Mouse (Mus musculus): ENCODE measurements at regions not wholly inside any gene's neighbourhood (a gene's known extent, or its start where the extent isn't known, plus 50 kb on each side); places are given as distances from the start of the nearest gene placed in this dataset.
A peak's percentile ranks its signal among the peaks of the same experiment; 100 is the strongest.

DNA sequence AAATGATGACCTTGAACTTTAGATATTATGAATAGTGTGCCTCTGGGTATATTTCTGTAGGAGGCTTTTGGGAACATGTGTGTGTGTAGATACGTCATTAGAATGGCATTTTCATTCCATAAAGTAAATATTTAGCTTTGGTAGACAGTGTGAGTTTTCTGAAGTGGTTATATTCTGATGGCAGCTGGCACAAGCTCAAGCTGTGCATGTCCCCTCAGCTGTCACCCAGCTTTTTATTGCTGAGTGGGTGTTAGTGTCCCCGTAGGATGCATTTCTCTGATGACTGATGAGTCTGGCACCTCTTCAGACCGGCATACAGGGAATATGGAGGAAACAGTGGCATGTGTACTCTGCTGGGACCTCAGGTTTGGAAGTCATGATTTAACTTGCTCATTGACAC is 96.7 kb downstream of the Bod1 start:
- 79% methylated on average over 3 of the region's 3 CpGs for WGBS
- Histone ChIP-seq H3K27me3 (ENCODE audit: control insufficient read depth, insufficient read depth, low read length) (no peaks in the 10 kb centered on the region), H3K9ac (replicated peaks; ENCODE audit: low read length) (no peak overlapping the region), H3K9me3 (replicated peaks; ENCODE audit: control insufficient read depth, low read length) (no peaks in the 10 kb centered on the region), H3K4me2 (ENCODE audit: low read depth, low read length) (no peak overlapping the region), H3K36me3 (replicated peaks; ENCODE audit: control insufficient read depth, insufficient read depth, low read depth, low read length) (no peaks in the 10 kb centered on the region), H3K27ac (replicated peaks; ENCODE audit: low read depth, low read length) (no peak overlapping the region), H3K4me1 (ENCODE audit: control insufficient read depth, insufficient read depth, low read length) (no peaks in the 10 kb centered on the region), H3K4me3 (ENCODE audit: low read depth, low read length) (no peak overlapping the region)
- DNase-seq (ENCODE audit: low spot score) = no peak
- ATAC-seq (replicated peaks; ENCODE audit: insufficient number of reproducible peaks, low FRiP score, low TSS enrichment, low read depth) = no peak

DNA sequence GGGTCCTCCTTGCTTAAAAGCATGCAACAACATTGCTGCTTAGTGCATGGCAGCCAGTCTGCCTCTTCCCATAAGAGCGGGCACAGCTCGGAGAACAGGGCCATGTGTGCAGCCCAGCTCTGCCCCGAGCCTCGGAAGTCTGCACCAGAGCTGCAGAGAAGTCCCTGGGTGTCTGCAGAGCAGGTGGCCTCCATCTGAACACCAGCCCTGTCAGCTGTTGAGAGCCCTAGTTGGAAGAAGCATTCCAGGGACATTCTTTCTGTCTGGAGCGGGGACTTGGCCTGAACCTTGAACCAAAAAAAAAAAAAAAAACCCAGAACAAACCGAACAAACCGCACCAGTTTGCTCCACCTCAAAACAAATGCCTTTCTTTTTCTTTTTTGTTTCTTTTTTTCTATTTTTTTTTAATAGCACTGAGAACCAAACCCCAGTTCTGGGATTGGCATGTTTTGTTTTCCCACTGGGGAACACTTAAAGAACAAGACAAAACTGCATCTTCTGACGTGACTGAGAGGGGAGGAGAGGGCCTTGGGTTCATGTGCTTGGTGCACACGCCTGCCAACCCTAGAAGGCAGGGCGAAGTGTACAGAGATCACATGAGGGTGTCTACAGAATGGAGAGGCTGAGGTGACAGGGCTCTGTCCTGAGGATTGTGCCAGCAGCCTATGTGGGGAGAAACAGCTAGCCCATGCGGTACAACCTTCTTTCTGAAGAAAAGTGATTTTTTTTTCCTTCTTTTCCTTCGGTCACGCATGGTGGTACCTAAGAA is 106.8 kb downstream of the Bod1 start:
- ATAC-seq (replicated peaks; ENCODE audit: insufficient number of reproducible peaks, low FRiP score, low TSS enrichment, low read depth) (no peak), DNase-seq (ENCODE audit: low spot score) (no peak)
- Histone ChIP-seq H3K36me3 (replicated peaks; ENCODE audit: control insufficient read depth, insufficient read depth, low read depth, low read length) (no peaks in the 10 kb centered on the region), H3K4me3 (ENCODE audit: low read depth, low read length) (no peak overlapping the region), H3K4me1 (ENCODE audit: control insufficient read depth, insufficient read depth, low read length) (no peaks in the 10 kb centered on the region; the same call in 1 of the 2 replicates), H3K27me3 (ENCODE audit: control insufficient read depth, insufficient read depth, low read length) (no peaks in the 10 kb centered on the region), H3K27ac (replicated peaks; ENCODE audit: low read depth, low read length) (no peak overlapping the region), H3K4me2 (ENCODE audit: low read depth, low read length) (no peak overlapping the region), H3K9me3 (replicated peaks; ENCODE audit: control insufficient read depth, low read length) (no peaks in the 10 kb centered on the region), H3K9ac (replicated peaks; ENCODE audit: low read length) (no peak overlapping the region)
- 83% methylated on average over 13 of the region's 13 CpGs for WGBS

DNA sequence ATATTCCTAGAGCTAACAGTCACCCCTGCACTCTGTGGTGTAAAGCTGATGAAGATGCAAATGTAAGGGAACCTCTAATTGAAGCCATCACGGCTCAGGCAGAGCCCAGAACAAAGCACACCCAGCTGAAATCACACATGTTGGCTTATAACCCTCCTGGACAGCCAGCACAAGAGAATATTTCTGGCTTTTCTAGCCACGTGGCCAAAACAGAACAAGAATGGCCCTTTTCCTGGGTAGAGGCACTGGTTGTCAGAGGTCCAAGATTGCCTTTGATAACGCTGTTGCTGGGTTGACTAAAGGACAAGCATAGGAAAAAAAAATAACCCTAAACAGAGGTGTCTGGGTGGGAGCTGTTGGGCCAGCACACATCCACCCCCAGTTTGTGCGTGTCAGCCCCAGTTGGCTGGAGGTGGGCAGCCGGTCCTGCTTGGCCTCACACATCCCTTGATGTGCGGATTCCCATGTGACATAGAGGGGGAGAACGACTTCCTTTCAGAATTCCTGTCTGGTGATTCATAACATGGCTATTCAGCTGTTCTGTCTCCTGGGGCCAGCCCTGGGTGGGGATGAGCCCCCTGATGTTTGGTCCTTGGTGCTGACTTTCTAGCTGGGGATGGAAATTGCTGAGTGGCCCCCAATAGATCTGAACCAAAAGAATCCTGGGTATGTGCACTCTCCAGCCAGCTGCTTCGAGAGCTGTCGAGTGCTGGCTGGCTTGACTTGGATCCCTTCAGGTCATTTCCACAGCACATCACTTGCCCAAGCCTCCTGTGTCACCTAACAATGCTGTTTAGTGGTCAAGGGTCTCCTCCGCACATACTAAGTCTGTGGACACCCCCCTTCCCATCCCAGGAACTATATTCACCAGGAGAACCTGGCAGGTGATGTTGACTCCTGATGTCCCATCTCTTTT is 107.6 kb downstream of the Bod1 start:
- H3K36me3 ChIP-seq (replicated peaks; ENCODE audit: control insufficient read depth, insufficient read depth, low read depth, low read length) = no peaks in the 10 kb centered on the region
- no peak for ATAC-seq (replicated peaks; ENCODE audit: insufficient number of reproducible peaks, low FRiP score, low TSS enrichment, low read depth)
- WGBS = 67% methylated on average over 10 of the region's 10 CpGs
- H3K27me3 ChIP-seq (ENCODE audit: control insufficient read depth, insufficient read depth, low read length) = no peaks in the 10 kb centered on the region
- H3K4me2 ChIP-seq (ENCODE audit: low read depth, low read length) = no peak overlapping the region
- no peaks in the 10 kb centered on the region for H3K9me3 ChIP-seq (replicated peaks; ENCODE audit: control insufficient read depth, low read length)
- no peaks in the 10 kb centered on the region; the same call in 1 of the 2 replicates for H3K4me1 ChIP-seq (ENCODE audit: control insufficient read depth, insufficient read depth, low read length)
- no peak overlapping the region for H3K27ac ChIP-seq (replicated peaks; ENCODE audit: low read depth, low read length)
- no peak overlapping the region for H3K9ac ChIP-seq (replicated peaks; ENCODE audit: low read length)
- H3K4me3 ChIP-seq (ENCODE audit: low read depth, low read length) = no peak overlapping the region
- no peak for DNase-seq (ENCODE audit: low spot score)

DNA sequence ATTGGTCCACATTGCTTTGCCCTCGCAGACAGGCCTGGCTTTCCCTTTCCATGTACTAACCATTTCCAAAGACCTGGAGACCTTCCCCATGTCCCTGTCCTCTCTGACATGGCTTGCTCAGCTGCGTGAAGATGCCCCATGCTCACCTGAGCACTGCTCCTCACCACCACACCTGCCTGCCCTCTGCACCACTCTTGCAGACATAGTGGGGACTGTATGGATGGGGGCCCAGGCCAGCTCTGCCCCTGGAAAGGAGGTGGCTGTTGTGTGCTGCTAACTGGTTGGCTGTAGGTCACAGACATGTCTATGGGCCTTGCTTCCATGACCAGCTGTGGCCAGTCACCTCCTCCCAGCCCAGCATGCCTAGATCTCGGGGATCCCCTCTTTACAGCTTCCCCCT is 108.7 kb downstream of the Bod1 start:
- Histone ChIP-seq H3K36me3 (replicated peaks; ENCODE audit: control insufficient read depth, insufficient read depth, low read depth, low read length) (no peaks in the 10 kb centered on the region), H3K27me3 (ENCODE audit: control insufficient read depth, insufficient read depth, low read length) (no peaks in the 10 kb centered on the region), H3K4me3 (ENCODE audit: low read depth, low read length) (no peak overlapping the region), H3K9ac (replicated peaks; ENCODE audit: low read length) (no peak overlapping the region), H3K27ac (replicated peaks; ENCODE audit: low read depth, low read length) (no peak overlapping the region), H3K9me3 (replicated peaks; ENCODE audit: control insufficient read depth, low read length) (no peaks in the 10 kb centered on the region), H3K4me2 (ENCODE audit: low read depth, low read length) (no peak overlapping the region), H3K4me1 (ENCODE audit: control insufficient read depth, insufficient read depth, low read length) (no peaks in the 10 kb centered on the region; the same call in 1 of the 2 replicates)
- ATAC-seq (replicated peaks; ENCODE audit: insufficient number of reproducible peaks, low FRiP score, low TSS enrichment, low read depth) (no peak), DNase-seq (ENCODE audit: low spot score) (no peak)
- 84% methylated on average over 3 of the region's 3 CpGs for WGBS

DNA sequence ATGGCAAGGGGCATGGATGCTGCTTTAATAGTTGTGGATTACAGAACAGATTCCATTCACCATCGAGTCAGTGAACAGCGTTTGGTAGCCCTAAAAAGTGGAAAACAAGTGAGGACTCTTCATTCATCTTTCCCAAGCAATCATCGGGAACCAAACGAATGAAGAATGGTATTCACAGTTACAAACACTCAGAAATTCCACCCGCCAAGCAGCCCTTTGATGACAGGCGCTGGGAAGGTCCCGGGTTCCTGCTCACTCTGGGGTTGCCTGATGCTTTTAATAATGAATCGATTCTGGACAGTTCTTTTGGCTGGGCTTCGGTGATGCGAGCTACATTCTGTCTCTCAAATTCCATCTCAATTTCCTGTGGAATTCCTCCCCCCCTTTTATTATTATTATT is 110.9 kb downstream of the Bod1 start:
- DNase-seq (ENCODE audit: low spot score) (no peak), ATAC-seq (replicated peaks; ENCODE audit: insufficient number of reproducible peaks, low FRiP score, low TSS enrichment, low read depth) (no peak)
- no peaks in the 10 kb centered on the region; the same call in 1 of the 2 replicates for H3K4me1 ChIP-seq (ENCODE audit: control insufficient read depth, insufficient read depth, low read length)
- no peaks in the 10 kb centered on the region for H3K9me3 ChIP-seq (replicated peaks; ENCODE audit: control insufficient read depth, low read length)
- no peaks in the 10 kb centered on the region for H3K36me3 ChIP-seq (replicated peaks; ENCODE audit: control insufficient read depth, insufficient read depth, low read depth, low read length)
- H3K4me2 ChIP-seq (ENCODE audit: low read depth, low read length) = no peak overlapping the region
- no peak overlapping the region for H3K4me3 ChIP-seq (ENCODE audit: low read depth, low read length)
- no peak overlapping the region for H3K27ac ChIP-seq (replicated peaks; ENCODE audit: low read depth, low read length)
- H3K9ac ChIP-seq (replicated peaks; ENCODE audit: low read length) = no peak overlapping the region
- WGBS = 83% methylated on average over 10 of the region's 10 CpGs
- no peaks in the 10 kb centered on the region for H3K27me3 ChIP-seq (ENCODE audit: control insufficient read depth, insufficient read depth, low read length)

DNA sequence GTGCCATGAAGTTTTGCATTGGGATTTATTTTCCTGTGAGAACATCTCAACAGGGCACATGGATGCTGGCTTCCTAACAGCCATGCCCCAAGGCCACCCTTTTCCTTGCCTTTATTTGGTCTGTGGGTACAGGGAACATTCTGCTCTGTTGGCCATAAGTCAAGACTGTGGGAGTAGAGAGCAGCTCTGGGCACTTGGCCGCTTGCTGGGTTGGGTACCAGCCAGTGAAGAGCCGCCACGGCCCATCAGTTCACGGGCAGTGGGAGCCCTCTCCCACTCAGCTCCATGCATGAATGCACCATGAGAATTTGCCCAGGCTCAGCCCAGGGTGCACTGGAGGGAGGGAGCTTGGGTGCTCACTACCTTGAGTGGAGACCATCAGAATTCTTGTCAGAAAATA is 116.6 kb downstream of the Bod1 start:
- no peak for DNase-seq (ENCODE audit: low spot score)
- H3K36me3 ChIP-seq (replicated peaks; ENCODE audit: control insufficient read depth, insufficient read depth, low read depth, low read length) = no peaks in the 10 kb centered on the region
- ATAC-seq (replicated peaks; ENCODE audit: insufficient number of reproducible peaks, low FRiP score, low TSS enrichment, low read depth) = no peak
- 92% methylated on average over 4 of the region's 4 CpGs for WGBS
- no peak overlapping the region for H3K27ac ChIP-seq (replicated peaks; ENCODE audit: low read depth, low read length)
- no peak overlapping the region for H3K4me2 ChIP-seq (ENCODE audit: low read depth, low read length)
- H3K27me3 ChIP-seq (ENCODE audit: control insufficient read depth, insufficient read depth, low read length) = no peaks in the 10 kb centered on the region
- no peaks in the 10 kb centered on the region for H3K4me1 ChIP-seq (ENCODE audit: control insufficient read depth, insufficient read depth, low read length)
- H3K9ac ChIP-seq (replicated peaks; ENCODE audit: low read length) = no peak overlapping the region
- no peak overlapping the region for H3K4me3 ChIP-seq (ENCODE audit: low read depth, low read length)
- no peaks in the 10 kb centered on the region for H3K9me3 ChIP-seq (replicated peaks; ENCODE audit: control insufficient read depth, low read length)

DNA sequence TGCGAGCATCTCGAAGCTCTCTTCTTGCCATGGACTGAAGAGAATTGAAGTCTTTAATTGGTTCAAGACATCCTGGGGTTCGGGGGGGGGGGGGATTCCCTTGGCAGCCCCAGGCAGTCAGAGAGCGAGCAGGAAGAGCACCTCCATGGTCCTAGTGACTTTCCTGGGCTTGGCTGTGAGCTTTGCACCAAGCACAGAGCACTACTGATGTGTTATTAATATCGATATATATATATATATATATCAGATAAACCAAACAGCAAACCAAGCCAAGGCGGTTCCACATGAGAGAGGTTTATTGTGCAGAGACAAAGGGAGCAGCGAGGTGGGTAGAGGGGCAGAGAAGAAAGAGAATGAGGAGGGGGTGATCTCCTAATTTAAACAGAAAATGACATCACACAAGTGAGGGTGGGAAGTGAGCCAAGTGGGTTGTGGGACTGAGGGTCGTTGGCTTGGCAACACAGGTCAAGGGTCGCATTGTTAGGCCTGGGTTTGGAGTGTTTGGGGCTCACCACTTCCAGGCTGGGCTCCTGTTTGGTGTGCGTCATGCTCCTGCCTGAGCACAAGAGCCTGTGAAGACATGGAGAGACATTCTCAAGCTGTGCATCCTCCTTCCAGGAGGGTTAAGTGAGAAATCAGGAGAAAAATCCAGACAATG is 119.9 kb downstream of the Bod1 start:
- Histone ChIP-seq H3K4me1 (ENCODE audit: control insufficient read depth, insufficient read depth, low read length) (no peaks in the 10 kb centered on the region), H3K9ac (replicated peaks; ENCODE audit: low read length) (no peak overlapping the region), H3K9me3 (replicated peaks; ENCODE audit: control insufficient read depth, low read length) (no peaks in the 10 kb centered on the region), H3K36me3 (replicated peaks; ENCODE audit: control insufficient read depth, insufficient read depth, low read depth, low read length) (no peaks in the 10 kb centered on the region), H3K27ac (replicated peaks; ENCODE audit: low read depth, low read length) (no peak overlapping the region), H3K4me3 (ENCODE audit: low read depth, low read length) (no peak overlapping the region), H3K27me3 (ENCODE audit: control insufficient read depth, insufficient read depth, low read length) (no peaks in the 10 kb centered on the region), H3K4me2 (ENCODE audit: low read depth, low read length) (no peak overlapping the region)
- WGBS = 55% methylated on average over 10 of the region's 10 CpGs
- ATAC-seq (replicated peaks; ENCODE audit: insufficient number of reproducible peaks, low FRiP score, low TSS enrichment, low read depth) (peak; percentile 39; the same call in 1 of the 2 replicates), DNase-seq (ENCODE audit: low spot score) (no peak)

Data from embryonic facial prominence, embryonic 11.5 days (tissue).